Mouse (Mus musculus) left cerebral cortex, postnatal 14 days (tissue): ENCODE measurements at regions not wholly inside any gene's neighbourhood (a gene's known extent, or its start where the extent isn't known, plus 50 kb on each side); places are given as distances from the start of the nearest gene placed in this dataset.

Experiments
- DNase-seq, 2 experiments: peaks; one replicate each; pipeline ENCODE4 v3.0.0; 2021 to 2022; ENCODE audit warnings: low spot score in 2 of 2, mixed read lengths in 1 of 2
- intact Hi-C: fragments of 180-260 bp; cut with DNase I; formaldehyde crosslinking; loops from one replicate; pipeline ENCODE4 v1.15.1; 2025

DNA sequence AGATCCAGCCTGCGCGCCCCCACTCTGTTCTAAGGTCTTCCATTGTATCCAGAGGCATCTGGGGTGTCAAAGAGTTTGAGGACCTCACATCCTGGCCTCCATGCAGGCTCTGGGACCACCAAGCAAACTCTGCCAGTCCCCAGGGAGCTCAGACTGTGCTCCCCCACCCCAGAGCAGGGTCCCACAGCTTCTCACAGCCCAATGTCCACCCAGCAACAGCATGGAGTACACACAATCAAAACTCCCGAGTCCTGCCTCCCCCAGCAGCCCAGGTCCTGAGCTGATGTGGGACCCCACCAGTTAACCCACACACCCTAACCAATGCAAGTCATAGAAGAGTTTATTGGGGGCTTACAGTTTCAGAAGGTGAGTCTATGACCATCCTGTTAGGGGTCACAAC, 130.3 kb downstream of the Bod1 start:
- intact Hi-C loops = no loop called here
- DNase-seq = no peak

DNA sequence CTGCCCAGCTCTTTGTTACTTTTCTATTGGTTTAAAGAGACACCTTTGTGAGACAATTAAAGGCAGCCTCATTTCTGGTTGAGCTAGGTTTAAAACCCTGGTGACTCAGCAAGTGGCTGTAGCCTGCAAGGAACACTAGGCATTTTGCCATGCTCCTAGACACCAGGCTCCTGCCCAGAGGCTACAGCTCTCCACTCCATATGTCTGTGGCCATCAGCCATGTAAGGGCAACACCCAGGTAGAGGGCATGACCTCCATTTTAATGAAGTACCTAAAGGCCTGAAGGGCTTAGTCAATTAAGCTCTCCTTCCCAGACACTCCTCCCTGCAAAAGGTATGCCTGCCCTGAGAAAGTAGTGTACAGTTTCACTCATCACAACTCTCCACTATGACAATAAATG, 130.9 kb downstream of the Bod1 start:
- DNase-seq = no peak
- intact Hi-C loops = no loop called here

GRCm38 (mm10) chr11:31531416-31531815, 140.3 kb downstream of the Bod1 start:
- intact Hi-C loops = no loop called here
- no peak for DNase-seq

DNA sequence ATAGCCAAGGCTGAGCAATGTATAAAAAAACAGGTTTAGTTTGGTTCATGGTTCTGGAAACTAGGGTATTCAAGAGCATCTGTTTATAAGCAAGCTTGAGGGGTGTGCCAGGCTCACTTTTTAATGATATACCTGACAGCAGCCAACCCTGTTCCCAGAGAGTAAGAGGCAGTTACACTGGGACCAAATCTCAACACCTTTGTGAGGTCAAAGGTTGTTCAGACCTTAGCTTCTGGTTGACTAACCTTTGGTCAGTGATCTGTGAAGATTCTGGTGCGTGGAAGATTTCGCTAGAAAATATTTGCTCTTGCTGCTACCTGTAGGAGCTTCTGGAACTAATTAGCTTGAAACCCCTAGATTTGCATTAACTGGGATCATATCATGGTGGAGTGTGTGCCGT, 140.8 kb downstream of the Bod1 start:
- intact Hi-C loops = no loop called here

GRCm38 (mm10) chr11:31529686-31530085, 142.0 kb downstream of the Bod1 start:
- DNase-seq = no peak
- intact Hi-C loops = no loop called here

More for the DNA sequence above, 140.8 kb downstream of the Bod1 start:
- no peak for DNase-seq

GRCm38 (mm10) chr11:31524708-31525107, 147.0 kb downstream of the Bod1 start:
- intact Hi-C loops = no loop called here
- DNase-seq = no peak

- peak in 1 of 2 experiments; percentile 20 for DNase-seq
- intact Hi-C loops = no loop called here
Measured at GRCm38 (mm10) chr11:31524065-31524618, 147.5 kb downstream of the Bod1 start.

- no peak for DNase-seq
- intact Hi-C loops = no loop called here
Measured at GRCm38 (mm10) chr11:31522127-31522526, 149.6 kb downstream of the Bod1 start.

DNA sequence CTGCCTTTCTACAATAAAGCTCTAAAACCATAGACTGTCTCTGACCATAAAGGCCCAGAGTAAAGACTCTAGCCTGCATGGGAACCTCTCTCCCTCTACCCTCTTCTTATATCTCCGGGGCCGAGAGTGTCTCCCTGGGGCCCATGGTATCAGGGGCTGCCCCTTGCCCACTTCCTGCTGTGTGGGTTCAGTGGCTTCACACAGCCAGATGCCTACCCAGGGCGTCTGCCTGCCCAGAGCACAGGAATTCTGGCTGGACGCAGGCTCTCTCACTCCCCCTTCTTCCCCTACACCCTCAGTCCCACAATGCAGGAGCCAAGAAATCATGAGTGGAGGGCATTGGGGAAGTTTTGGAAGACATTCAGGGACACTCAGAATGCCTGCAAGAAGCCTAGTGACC, 150.8 kb downstream of the Bod1 start:
- no peak for DNase-seq

DNA sequence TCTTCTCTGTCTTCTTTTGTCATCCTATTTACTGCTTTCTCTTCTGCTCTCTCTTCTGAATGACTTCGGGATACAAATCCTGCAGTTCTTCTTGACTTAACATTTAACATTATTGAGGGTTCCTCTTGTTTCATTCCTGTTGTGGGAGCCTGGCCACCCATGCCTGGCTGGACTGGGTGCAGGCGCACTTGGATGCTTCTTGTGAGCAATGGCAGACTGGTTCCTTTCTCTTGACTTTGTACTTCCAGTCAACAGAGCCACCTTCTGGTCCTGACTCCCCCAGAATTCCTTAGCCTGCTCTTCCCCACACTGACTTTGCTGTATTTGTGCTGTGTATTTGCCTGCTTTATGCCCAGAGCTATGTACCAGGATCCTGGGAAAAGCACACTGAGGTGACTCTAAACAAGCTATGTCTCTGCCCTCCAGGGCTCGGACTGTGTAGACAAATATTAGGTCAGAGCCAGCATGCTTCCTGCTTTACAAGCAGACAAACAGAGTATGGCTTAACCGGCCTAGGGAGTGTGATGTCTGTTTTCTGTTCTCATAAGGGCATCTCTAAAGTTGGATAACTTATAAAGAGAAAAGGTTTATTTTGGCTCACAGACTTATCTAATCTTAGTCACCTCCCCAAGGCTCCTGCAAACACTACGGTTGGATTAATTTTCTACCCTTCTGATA, 133.5 kb upstream of the Stc2 start:
- intact Hi-C loops = no loop called here
- DNase-seq = no peak

More for the DNA sequence above, 150.8 kb downstream of the Bod1 start:
- intact Hi-C loops = no loop called here

DNA sequence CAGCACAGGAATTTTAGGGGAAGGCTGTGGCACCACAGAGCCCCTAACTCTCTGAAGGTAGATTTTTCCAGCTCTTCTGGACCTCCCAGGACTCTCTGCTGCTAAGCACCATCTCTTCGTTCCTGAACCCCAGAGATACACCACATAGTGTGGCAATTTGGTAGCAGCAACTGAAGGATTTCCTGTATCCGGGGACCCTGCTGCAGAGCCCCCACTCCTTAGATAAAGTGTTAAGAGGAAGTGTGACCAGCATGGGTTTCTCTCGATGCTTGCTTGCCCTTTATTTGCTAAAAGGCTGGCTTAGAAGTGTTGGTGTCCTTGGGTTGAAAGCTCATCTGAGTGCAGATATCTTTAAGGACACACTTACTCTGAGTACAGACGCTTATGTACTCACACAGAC, 115.6 kb upstream of the Stc2 start:
- intact Hi-C loops = no loop called here

DNA sequence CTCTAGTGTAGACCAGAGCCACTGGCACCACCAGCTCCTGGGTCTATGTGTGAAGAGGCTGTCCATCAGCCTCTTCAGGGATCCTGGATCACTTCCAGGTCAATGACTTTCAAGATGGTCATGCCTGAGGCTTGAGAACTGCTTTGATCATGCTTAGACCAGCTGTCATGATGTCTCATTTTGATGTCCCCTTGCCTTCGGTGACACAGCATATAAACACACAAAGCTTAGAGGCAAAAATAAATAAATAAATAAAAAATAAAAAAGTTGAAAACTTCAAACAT, 111.1 kb upstream of the Stc2 start:
- intact Hi-C loops = no loop called here

More for the DNA sequence above, 115.6 kb upstream of the Stc2 start:
- DNase-seq = no peak

GRCm38 (mm10) chr11:31480225-31481056, 110.6 kb upstream of the Stc2 start:
- no peak for DNase-seq
- intact Hi-C loops = no loop called here

More for the DNA sequence above, 111.1 kb upstream of the Stc2 start:
- no peak for DNase-seq

GRCm38 (mm10) chr11:31477763-31478162, 107.9 kb upstream of the Stc2 start:
- intact Hi-C loops = no loop called here
- no peak for DNase-seq

DNA sequence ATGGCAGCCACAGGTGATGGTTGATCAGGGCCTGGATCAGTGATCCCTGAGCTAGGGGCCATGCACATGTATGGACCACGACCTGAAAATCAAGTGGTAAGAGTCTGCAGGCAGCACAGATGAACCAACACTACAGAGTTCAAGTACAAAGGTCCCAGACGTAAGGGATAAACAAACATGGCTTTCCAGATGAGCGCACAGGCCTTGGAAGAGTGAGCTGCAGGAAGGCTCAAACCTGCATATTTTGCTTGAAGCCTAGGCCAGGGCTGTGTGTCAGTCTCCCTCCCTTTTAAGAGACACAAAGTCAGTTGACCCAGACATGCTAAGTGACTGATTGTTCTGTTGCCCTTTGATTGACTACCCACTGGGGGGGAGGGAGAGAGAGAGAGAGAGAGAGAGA, 107.2 kb upstream of the Stc2 start:
- intact Hi-C loops = no loop called here
- DNase-seq = no peak

DNA sequence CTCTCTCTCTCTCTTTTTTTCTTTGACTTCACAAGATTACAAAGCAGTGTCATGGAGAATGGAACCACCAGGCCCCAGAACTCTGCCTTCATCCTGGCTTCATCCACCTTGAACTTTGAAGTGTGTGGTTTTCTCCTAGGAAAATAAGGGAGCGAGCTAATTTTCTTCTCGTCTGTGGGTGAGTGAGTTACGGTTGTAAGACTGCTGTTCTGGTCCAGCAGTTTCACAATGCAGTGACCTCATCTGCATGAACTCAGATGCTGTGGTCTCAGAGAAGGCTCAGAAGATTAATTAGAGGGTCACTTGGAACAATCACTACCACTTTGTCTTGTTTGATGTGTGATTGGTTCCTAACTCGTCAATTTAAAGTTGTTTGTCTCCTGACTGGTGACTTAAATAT, 103.1 kb upstream of the Stc2 start:
- DNase-seq = no peak
- intact Hi-C loops = no loop called here

GRCm38 (mm10) chr11:31470681-31471414, 101.0 kb upstream of the Stc2 start:
- intact Hi-C loops = no loop called here
- no peak for DNase-seq

GRCm38 (mm10) chr11:31464844-31465243, 95.0 kb upstream of the Stc2 start:
- intact Hi-C loops = no loop called here
- DNase-seq = no peak

GRCm38 (mm10) chr11:31462440-31462839, 92.6 kb upstream of the Stc2 start:
- intact Hi-C loops = no loop called here
- no peak for DNase-seq

DNA sequence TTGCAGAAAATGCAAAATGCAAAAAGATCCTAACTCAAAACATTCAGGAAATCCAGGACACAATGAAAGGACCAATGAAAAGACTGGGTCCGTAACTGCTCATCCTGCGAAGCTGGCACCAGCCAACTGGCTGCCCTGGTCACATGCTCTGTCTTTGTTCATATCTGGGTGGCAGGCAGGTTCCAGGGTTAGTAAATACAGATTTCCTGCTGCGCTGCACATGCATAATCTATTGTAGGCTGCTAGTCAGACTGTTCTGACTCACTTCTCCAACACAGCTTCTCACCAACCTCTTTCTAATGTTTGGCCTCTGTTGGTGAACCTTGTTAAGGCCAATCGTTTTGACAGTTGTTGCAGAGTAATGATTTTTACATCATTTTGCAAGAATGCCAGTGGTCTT, 92.0 kb upstream of the Stc2 start:
- no peak for DNase-seq
- intact Hi-C loops = no loop called here
